Mouse (Mus musculus) frontal cortex, adult 2 months (tissue): ENCODE measurements around the gene Cdkn2aipnl. TPM values are rescaled to one million over a fixed set of nuclear protein-coding genes. Genes with fewer than 3 reads are reported as not detected.

Source experiments
- DNase-seq, 2 experiments: peaks; one replicate each; pipeline ENCODE4 v3.0.0; 2022; ENCODE audit warnings: low spot score in 1 of 2; ENCODE audit errors: extremely low spot score in 1 of 2
- polyA plus RNA-seq: library from polyadenylated mRNA; depleted of rRNA; stranded (reverse); fragments of >200 nt; gene quantifications from 2 replicates; pipeline ENCODE4 v1.2.3, GENCODE M21; 2012

The Cdkn2aipnl gene
- polyA plus RNA-seq, 1 experiment = 30.2 TPM

DNA sequence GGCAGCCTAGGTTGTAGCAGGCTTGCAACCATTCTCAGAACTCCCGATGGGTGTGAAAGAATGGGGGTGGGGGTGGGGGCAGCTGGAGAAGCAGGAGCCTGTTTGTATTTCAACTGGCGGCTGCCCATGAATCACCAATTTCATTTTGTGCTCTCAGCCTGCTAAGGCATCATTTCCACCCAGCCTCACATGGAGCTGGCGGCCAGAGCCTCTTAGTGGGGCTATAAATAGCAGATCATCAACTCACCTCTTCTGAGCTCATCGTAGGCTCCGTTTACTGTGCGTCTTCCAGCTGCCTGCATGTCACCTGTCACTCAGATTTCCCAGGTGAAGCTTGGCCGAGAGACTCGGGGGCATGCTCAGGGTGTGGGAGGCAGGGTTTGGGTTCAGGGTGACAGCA, 21.9 kb upstream of the Cdkn2aipnl start:
- peak; percentile 41 to 74 for DNase-seq

DNA sequence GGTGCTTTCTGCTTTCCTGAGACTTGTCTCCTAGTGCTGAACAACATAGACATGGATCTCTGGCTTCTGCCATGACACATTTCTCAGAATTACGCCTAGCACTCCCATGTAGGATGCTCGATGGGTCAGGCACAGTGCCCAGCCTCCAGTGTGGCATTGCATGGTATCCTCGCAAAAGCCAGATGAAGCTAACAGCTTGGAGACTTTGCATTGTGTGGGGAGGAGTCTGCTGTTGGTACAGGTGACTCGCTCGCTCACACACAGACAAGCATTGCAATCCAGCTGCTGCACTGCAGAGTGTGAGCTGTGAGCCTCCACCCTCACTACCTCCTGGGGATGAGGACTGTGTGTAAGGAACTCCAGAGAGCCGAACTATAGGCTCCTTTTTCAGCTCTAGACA, 21.3 kb upstream of the Cdkn2aipnl start:
- DNase-seq = peak in 1 of 2 experiments; percentile 53

DNA sequence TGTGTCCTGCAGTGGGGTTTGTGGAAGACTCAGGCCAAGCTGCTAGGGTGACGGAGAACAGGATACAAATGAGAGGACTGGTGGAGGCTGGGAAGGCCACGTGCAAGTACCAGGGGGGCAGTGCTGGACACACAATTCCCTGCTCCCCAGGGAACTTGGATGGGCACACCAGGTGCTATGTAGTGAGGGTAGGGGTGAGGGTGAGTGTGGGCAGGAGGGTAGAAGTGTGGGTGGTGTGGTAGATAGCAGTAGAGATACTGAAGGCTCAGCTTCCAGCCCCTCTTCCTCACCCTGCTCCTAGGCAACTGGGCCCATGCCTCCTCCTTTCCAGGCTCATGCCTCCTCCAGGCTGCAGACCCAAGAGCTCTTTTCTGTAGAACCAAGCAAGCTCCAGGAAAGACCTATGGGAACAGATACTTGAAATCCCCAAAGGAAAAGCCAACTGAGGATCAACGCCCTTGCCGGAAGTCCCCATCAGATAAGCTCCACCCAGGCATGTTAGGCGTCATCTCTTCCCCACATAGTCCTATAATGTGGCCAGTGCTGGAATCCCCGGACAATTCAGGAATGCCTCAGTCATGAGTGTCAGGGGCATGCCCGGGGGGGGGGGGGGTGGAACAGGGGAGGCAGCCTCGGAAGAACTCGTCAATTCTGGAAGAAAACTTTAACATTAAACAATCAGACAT, 18.2 kb upstream of the Cdkn2aipnl start:
- no peak for DNase-seq

GRCm38 (mm10) chr11:51949919-51950318, 17.5 kb upstream of the Cdkn2aipnl start:
- no peak for DNase-seq

DNA sequence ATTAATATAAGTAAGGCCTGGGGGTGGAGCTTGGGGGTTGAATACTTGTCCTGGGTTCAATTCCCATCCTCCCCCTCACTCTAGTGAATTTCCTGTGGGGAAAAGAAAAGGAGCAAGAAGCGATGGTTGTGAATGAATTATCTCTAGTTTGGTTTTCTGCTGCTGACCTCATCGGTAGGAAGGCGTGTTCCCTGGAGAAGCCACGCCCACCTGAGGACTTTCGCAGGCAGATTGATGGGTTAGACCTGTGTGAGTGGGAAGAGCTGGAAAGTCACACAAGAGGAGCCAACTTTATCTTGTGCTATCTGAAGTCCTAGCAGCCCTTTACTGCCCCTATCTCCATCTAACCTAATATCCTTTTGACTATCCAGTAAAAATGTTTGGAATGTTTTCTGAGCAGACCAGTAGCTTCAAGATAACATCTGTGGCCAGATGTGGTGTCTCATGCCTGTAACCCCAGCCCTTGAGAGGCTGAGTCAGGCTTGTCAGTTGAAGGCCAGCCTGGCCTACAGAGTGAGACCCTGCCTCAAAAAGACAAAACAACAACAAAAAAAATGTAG, 15.5 kb upstream of the Cdkn2aipnl start:
- no peak for DNase-seq

DNA sequence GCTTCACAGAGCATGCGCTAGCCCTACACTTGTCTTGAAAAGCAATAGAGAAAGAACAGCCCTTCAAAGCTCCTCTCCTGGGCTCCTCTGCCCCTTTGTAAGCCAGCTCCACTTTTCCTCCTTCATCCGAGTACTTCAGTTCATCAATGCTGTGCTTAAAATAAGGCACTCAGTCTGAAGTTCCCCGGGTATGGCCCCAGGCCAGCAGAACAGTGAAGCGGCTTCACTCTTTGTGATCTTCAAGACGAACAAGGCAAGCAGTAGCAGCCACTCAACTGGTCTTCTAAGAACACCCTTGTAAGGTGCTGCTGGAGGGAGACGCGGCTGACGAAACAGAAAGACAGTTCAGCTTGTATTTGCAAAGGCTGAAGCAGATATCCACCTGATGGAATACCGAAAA, 11.3 kb upstream of the Cdkn2aipnl start:
- no peak for DNase-seq

DNA sequence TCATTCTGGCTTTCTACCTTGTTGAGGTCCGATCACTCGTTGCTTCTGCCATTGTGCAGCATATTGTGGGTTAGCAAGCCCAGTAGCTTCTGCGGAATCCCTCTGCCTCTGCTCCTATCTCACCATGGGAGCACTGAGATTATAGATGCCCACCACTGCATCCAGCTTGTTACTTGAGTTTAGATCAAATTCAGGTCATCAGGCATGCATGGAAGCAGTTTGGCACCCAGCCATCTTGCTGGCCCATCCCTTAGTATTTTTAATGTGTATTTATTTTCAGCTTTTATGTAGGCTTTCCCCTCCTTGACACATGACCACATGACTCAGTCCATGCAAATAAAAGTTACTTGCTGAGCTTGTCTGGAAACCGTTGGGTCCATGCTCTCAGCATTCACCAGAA, 9.7 kb upstream of the Cdkn2aipnl start:
- DNase-seq = no peak

DNA sequence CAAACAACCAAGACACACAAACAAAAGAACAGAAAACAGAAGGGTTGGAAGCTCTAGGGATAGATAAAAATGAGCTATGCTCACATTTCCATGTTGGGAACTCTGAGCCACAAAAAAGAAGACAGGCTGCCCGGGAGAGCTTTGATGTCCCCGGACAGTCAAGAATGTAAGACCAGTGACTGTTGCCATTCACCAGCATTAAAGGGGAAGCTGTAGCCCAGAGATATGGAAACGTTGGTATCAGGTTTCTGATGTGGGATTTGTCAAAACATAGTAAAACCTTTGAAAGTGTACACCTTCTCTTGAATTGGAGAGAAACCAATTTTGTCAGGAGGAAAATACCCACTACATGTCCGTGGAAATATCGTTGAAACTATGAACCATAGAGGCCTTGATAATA, 8.0 kb upstream of the Cdkn2aipnl start:
- DNase-seq = no peak

DNA sequence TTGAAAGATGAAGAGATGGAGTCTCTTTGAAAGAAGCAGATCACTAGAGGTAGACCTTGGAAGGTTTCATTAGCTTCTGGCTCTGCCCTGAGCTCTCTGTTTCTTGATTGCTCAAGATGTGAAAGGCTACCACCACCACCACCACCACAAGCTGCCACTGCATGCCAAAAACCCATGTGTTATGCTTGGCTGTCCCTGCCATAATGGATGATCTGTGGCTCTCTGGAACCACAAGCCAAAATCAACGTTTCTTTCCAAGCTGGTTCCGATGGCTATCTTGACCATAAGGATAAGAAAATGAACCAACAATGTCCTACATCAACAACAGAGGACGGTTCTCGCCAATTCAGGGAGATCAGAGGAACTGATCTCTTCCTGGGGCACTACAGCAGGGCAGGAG, 7.4 kb upstream of the Cdkn2aipnl start:
- DNase-seq = no peak

DNA sequence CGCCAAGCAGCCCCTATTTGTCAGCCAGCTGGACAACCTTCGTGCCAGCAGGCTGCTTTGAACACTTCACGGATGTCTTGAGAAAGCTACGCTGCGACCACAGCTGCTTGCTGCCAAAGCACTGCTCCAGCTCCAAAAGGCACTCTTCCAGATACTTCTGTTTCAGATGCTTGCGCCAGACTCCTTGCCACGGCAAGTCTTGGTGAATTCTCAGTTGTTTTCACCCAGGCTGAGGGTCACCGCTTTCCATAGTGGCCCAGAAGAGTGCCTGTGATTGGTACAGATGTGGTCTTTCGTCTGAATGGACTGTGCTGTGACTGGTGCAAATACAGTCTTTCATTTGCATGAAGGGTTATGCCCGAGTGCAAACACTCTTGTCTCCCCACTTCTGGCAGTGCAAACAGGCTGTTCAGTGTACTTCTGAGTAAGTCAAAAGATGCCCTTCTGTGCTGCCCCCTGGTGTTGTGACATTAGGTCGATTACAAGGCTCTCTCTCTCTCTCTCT, 6.4 kb upstream of the Cdkn2aipnl start:
- DNase-seq = peak in 1 of 2 experiments; percentile 48

GRCm38 (mm10) chr11:51961761-51962160, 5.7 kb upstream of the Cdkn2aipnl start:
- no peak for DNase-seq

DNA sequence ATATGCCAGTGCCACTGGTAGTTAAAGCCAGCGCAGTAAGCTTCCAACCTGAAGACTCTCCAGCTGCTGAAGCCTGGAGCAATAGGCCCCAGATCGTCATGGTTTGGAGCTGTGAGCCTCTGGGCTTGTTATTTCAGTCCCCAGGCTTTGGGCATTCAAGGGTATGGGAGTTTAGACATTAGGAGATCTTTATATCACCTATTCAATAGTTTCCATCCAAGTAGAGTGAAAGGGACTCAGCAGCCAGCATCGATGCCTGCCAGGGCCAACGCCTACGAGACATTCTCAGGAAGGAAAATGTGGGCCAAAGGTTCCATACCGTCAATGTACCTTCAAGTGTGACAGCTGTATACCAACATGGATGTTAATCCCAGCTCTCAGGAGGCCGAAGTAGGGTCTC, 5.2 kb upstream of the Cdkn2aipnl start:
- DNase-seq = no peak

DNA sequence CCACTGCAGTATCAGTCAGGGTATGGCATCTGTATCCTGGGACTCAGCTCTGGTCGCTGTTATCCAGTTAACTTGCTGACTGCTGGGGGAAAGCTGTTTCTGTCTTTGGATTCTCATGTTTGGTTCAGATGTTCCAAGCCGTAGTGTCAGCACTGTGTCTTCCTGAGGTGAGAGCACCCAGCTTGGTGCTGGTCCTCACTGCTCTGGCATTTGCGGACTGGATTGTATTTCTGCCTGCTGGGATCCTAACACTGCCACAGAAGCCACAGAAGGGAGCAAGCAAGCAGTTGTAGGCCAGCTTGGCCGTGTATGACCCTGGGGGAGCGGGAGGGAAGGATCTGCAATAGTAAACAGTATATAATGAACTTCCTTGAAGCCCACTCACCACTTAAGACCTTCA, 810 bp upstream of the Cdkn2aipnl start:
- no peak for DNase-seq

DNA sequence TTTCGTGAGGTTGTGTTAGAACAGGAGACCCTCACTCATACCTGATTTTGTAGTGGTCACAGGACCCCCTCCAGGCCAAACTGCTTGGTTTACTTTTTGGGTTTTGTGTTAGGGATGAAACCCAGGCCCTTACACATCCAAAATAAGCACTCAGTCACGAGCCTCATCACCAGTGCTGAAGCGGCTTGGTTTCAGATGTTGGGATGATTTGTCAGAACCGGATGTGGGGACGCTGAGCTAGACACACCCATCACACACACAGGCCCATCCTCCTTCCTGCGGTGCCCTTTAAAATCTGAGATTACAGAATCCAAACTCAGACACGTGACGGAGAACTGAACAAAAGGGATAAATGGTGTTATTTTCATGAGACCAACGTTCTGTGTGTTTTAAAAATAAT, 1.4 kb downstream of the Cdkn2aipnl start:
- no peak for DNase-seq

- DNase-seq = no peak
These were observed 2.0 kb downstream of the Cdkn2aipnl start for GRCm38 (mm10) chr11:51969511-51969910.

DNA sequence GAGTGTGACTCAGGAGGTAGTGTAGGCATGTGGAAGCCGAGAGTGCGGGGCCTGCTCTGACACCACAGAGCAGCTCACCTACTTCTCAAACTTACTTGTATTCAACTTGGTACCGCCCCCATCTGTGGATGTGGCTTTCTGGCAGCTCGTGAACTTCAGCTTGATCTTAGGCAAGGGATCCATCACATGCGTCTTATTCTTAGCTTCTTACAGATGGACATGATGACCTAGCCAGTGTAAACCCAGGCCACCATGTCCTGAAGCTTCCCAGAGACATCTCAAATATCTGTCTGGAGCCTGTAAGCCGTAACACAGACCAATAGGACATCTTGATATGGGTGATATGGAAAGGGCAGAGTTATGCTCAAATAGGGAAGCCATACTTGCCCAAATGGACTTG, 4.2 kb downstream of the Cdkn2aipnl start:
- DNase-seq = no peak

GRCm38 (mm10) chr11:51999611-52000289, 32.3 kb downstream of the Cdkn2aipnl start:
- DNase-seq = peak in 1 of 2 experiments; percentile 17

DNA sequence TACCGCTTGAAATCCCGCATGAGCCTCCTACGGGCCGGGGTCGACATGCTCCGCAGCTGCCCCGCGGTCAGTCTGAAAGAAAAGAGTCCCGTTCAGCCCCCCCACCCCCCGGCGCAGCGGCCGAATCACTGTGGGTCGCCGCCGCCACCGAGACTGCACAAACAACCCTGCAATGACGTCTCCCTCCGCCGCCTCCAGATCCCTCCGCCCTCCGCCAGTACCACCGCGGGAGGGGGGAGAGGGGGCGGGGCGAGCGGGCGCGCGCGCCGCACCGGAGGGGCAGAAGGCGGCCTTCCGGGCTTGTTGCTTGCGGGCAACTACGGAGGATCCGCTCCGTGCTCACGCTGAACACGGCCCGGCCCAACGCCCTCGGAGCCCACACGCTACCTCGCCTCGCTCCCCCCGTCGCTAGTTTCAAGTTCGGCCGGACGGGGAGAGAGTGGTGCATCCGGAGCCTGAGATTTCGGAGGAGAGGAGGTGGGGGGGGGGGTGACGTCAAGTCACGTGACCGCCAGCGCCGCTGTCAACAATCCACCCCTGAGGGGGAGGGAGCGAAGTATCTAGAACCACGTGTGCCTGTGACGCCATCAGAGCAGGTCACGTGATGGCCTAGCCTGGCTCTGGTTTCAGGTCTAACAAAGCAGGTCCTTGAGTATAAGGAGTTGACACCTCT, 33.0 kb downstream of the Cdkn2aipnl start, which contains the start of gene Ube2b:
Gene Ube2b (minus strand): TSS at position 473 of the 673 bp plus-strand sequence.
- peak; percentile 97 for DNase-seq

GRCm38 (mm10) chr11:52001341-52001740, 33.9 kb downstream of the Cdkn2aipnl start:
- DNase-seq = peak in 1 of 2 experiments; percentile 14

DNA sequence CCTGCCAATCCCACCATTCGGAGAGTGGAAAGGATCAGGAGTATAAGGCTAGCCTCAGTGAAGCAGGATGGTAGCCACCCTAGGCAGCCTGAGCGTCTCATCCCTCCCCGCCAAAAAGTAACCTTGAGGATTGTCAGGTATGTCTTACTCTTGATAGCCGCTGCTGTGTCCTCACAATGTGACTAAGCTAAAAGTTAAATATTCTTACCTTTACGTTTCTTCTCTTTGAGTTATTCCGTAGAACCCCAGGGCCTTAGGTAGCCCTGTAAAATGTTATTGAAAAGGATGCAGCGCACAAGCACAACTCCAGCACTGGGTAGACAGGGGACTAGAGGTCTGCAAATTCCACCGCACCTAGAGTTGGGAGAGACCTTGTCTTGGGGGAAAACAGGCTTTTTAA, 34.4 kb downstream of the Cdkn2aipnl start:
- no peak for DNase-seq

DNA sequence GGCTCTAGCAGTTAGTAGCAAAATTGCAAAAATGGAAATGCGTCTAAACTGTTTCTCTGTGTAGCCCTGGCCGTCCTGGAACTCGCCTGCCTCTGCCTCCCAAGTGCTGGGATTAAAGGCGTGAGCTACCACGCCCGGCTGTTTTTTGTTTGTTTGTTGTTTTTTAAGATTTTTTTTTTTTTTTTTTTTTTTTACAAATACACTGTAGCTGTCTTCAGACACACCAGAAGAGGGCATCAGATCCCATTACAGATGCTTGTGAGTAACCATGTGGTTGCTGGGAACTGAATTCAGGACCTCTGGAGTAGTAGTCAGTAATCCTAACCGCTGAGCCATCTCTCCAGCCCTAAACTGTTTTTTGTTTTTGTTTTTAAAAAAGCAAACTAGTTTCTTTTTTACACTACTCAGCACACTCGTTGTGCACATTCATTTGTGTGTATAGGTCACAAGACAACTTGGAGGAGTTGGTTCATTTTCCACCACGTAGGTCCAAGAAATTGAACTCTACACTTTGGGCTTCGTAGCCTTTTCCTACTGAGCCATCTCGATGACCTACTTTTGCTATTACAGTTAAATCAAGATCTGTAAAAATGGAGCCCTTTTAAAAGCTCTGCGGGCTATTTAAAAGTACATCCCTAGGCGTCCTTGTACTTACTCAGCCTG, 35.5 kb downstream of the Cdkn2aipnl start:
- no peak for DNase-seq
